Mouse (Mus musculus): ENCODE data around the gene Ttll12. TPM values are rescaled to one million over a fixed set of nuclear protein-coding genes. Genes with fewer than 3 reads are reported as not detected.

The Ttll12 gene
- total and polyA plus RNA-seq, 3 experiments, result 43.9 to 76.5 TPM; not detected in 1

DNA sequence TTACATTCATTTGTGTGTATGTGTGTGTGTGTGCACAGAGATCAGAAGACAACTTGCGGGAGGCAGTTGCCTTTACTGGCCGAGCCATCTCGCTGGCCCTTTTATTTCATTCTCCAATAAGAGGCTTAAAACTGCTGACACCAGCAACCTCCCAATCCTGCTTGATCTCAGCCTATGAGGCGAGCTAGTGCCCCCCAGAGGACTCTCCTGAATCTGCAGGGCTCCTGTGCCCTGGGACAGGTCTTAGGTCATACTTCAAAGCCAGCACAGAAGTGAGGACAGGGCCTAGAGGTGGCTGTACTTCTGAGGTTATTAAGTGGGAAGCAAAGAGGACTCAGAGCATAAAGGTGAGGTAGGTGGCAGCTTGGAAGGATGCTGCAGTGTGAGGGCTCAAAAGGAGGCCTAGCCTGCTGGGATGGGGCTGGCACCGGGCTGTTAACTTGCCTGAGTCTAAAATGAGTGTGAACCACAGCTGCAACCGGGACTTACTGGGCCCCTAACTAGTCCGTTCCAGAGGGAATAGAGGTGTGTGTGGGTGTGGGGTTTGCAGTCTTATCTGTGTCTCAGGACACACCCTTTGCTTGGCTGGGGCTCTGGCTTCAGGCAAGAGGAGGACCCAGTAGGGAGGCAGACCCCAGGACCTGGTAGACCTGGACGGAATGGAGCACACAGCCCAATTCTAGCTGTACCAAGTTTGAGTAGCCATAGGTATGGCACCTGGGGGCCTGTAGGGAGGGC, 11.4 kb downstream of the Ttll12 start:
- Histone ChIP-seq H3K27me3 (ENCODE audit: control insufficient read depth in 1 of 2, insufficient read depth in 2 of 2, low read length in 2 of 2) (no peaks in the 10 kb centered on the region), H3K27ac (ENCODE audit: control insufficient read depth, low read depth, low read length) (no peak overlapping the region), H3K9me3 (replicated peaks; ENCODE audit: insufficient read depth, low read length) (no peaks in the 10 kb centered on the region), H3K4me3 (ENCODE audit: control insufficient read depth in 1 of 2, insufficient read depth in 1 of 2, low read depth in 2 of 2, low read length in 2 of 2) (no peak overlapping the region), H3K36me3 (ENCODE audit: control insufficient read depth in 1 of 2, insufficient read depth in 2 of 2, low read length in 2 of 2) (peaks cover 6 to 13% of the 10 kb centered on the region in 2 experiments), H3K9ac (ENCODE audit: control insufficient read depth, low read depth, low read length, poor library complexity, severe bottlenecking) (no peak overlapping the region), H3K79me2 (ENCODE audit: control insufficient read depth, insufficient read depth, low read length, poor library complexity) (no peaks in the 10 kb centered on the region), H3K4me1 (ENCODE audit: control insufficient read depth in 1 of 2, insufficient read depth in 2 of 2, low read length in 2 of 2) (peaks cover 0 to 7% of the 10 kb centered on the region in 2 experiments; a peak in 3 of 4 replicates)
- DNase-seq (ENCODE audit: low read depth, low spot score), result peak; percentile 69
- TF ChIP-seq ZMIZ1 (IDR thresholded peaks at IDR 0.05; ENCODE audit: low read depth, low read length) (no peak), RAD21 (IDR thresholded peaks at IDR 0.05; ENCODE audit: low read depth, low read length) (peak; percentile 41), SMC3 (IDR thresholded peaks at IDR 0.05; ENCODE audit: low read depth, low read length) (peak; percentile 33), MEF2A (IDR thresholded peaks at IDR 0.05; ENCODE audit: extremely low read depth, insufficient replicate concordance, low read depth, low read length, poor library complexity, severe bottlenecking) (no peak), CTCF (IDR thresholded peaks at IDR 0.05 in 2 of 3, conservative IDR thresholded peaks at IDR 0.05 in 1 of 3; ENCODE audit: control insufficient read depth in 1 of 3, insufficient read depth in 1 of 3, low read depth in 2 of 3, low read length in 3 of 3, poor library complexity in 1 of 3, severe bottlenecking in 1 of 3) (peak; percentile 52 to 67 (median 62)), ETS1 (IDR thresholded peaks at IDR 0.05; ENCODE audit: low read depth, low read length) (no peak), MAFK (IDR thresholded peaks at IDR 0.05; ENCODE audit: borderline replicate concordance, low read depth, low read length) (peak; percentile 87), HCFC1 (IDR thresholded peaks at IDR 0.05; ENCODE audit: low read depth, low read length) (no peak), MXI1 (IDR thresholded peaks at IDR 0.05; ENCODE audit: low read depth, low read length) (no peak)

DNA sequence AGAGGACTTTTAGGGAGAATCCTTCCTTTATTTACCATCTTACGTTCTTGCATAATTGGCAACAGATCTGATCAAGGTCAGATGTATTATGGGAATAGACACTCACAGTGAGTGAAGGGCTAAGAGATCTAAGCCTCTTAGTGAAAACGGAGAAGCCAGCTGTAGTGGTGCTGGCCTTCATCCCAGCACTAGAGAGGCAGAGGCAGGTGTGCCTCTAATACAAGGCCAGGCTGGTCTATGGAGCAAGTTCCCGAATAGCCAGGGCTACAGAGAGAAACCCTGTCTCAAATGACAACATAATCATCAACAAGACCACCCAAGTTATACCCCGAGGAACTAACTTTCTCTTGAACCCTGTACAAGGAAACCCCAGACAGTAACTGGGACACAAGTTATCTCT, 12.0 kb downstream of the Ttll12 start:
- DNase-seq (ENCODE audit: low read depth, low spot score), result no peak
- H3K9me3 ChIP-seq (replicated peaks; ENCODE audit: insufficient read depth, low read length), result no peaks in the 10 kb centered on the region
- H3K27ac ChIP-seq (ENCODE audit: control insufficient read depth, low read depth, low read length), result no peak overlapping the region
- no peak overlapping the region for H3K4me3 ChIP-seq (ENCODE audit: control insufficient read depth in 1 of 2, insufficient read depth in 1 of 2, low read depth in 2 of 2, low read length in 2 of 2)
- TF ChIP-seq MAFK (IDR thresholded peaks at IDR 0.05; ENCODE audit: borderline replicate concordance, low read depth, low read length) (no peak), CHD2 (IDR thresholded peaks at IDR 0.05; ENCODE audit: low read length) (no peak), MAZ (IDR thresholded peaks at IDR 0.05; ENCODE audit: low read depth, low read length) (no peak), ZMIZ1 (IDR thresholded peaks at IDR 0.05; ENCODE audit: low read depth, low read length) (no peak), POLR2A (IDR thresholded peaks at IDR 0.05; ENCODE audit: control insufficient read depth in 1 of 2, insufficient read depth in 1 of 2, low read depth in 1 of 2, low read length in 2 of 2, poor library complexity in 1 of 2) (no peak), GATA1 (IDR thresholded peaks at IDR 0.05; ENCODE audit: low read depth, low read length) (no peak), RCOR1 (IDR thresholded peaks at IDR 0.05; ENCODE audit: low read depth, low read length) (no peak), MAX (IDR thresholded peaks at IDR 0.05; ENCODE audit: low read length) (no peak), CHD1 (IDR thresholded peaks at IDR 0.05; ENCODE audit: low read depth, low read length) (no peak), MYB (IDR thresholded peaks at IDR 0.05; ENCODE audit: low read depth, low read length) (no peak), ELF1 (IDR thresholded peaks at IDR 0.05; ENCODE audit: low read depth, low read length) (no peak), MEF2A (IDR thresholded peaks at IDR 0.05; ENCODE audit: extremely low read depth, insufficient replicate concordance, low read depth, low read length, poor library complexity, severe bottlenecking) (no peak), MYC (IDR thresholded peaks at IDR 0.05; ENCODE audit: low read depth, low read length) (no peak), TAL1 (IDR thresholded peaks at IDR 0.05; ENCODE audit: low read length) (no peak), HCFC1 (IDR thresholded peaks at IDR 0.05; ENCODE audit: low read depth, low read length) (no peak), NELFE (IDR thresholded peaks at IDR 0.05; ENCODE audit: low read depth, low read length) (no peak)
- H3K36me3 ChIP-seq (ENCODE audit: control insufficient read depth in 1 of 2, insufficient read depth in 2 of 2, low read length in 2 of 2), result peaks cover 6 to 10% of the 10 kb centered on the region in 2 experiments
- peaks cover 0 to 7% of the 10 kb centered on the region in 2 experiments; a peak in 3 of 4 replicates for H3K4me1 ChIP-seq (ENCODE audit: control insufficient read depth in 1 of 2, insufficient read depth in 2 of 2, low read length in 2 of 2)
- no peaks in the 10 kb centered on the region for H3K27me3 ChIP-seq (ENCODE audit: control insufficient read depth in 1 of 2, insufficient read depth in 2 of 2, low read length in 2 of 2)
- H3K9ac ChIP-seq (ENCODE audit: control insufficient read depth, low read depth, low read length, poor library complexity, severe bottlenecking), result no peak overlapping the region
- H3K79me2 ChIP-seq (ENCODE audit: control insufficient read depth, insufficient read depth, low read length, poor library complexity), result no peaks in the 10 kb centered on the region
